Mouse (Mus musculus) right cerebral cortex, postnatal 36 days (tissue): ENCODE results near the gene Ear14.
"Not testable (repeated sequence)": the region's sequence is repeated elsewhere in the genome, so short reads cannot be mapped to it uniquely, and the experiment has no call there.

Experiments
- DNase-seq, 2 experiments: peaks; one replicate each; pipeline ENCODE4 v3.0.0; 2022; ENCODE audit warnings: low spot score in 2 of 2, mixed read lengths in 1 of 2

Gene Ear14

DNA sequence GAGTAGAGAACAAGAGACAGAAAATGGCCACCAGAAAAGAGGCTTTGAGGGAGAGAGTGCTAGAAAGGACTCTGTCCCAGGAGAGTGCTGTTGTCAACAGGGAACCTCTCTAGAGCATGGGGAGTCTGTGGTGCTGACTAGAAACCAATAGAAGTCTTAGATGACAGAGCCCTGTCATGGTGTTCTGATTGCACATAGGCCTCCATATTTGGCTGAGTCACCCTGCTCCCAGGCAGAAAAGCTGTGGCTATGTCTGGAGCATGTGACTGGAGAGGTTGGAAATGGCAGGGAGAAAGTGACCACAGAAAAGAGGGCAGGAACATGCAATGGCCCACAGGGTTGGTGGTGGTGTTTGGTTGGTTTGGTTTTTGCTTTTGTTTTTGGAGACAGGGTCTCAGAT is 49.0 kb downstream of the Ear14 start:
- not testable (repeated sequence) for DNase-seq

DNA sequence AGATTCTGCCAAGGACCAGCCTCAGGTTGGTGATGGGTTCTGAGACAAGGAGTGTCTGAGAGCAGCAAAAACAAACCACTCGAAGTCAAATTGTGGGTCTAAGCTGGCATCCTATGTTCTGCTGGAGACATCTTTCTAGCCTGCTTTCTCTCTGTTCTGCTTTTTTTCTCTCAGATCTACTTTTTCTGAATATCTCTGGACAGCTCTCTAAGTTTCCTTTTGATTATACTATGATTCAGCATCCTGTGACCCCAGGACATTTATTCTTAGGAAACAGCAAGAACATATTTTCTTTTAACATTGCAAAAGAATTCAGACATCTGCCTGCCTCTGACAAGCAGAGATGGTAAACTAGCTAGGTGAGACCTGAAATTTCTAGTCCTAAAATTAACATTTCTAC is 50.4 kb downstream of the Ear14 start:
- no peak for DNase-seq
